In the genomic region with DNA sequence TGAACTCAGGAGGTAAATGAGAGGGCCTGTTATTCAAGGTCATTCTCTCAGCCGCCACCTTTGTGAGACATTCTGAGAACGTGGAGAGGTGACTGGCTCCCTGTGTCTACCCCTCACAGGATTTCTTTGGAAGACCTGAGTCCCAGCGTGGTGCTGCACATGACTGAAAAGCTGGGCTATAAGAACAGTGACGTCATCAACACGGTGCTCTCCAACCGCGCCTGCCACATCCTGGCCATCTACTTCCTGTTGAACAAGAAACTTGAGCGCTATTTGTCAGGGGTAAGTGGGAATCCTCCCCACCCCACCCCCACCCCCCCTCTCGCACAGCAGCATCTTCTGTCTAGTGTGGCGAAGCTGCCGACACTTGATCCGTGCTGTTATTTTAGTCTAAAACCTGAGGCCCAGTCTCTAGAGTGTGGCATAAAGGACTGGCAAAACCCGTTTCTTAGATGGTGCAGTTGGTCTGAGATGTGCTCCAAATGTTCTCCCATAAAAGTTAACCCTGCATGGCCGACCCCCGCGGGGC, we compare ENCODE assay signal across 14 mouse cellular contexts.
DNase-seq lines count a peak whose midpoint lies in the region; ATAC-seq lines count a peak whose summit lies in the region.
"Had no signal": no experiment of that assay in that cellular context is flagged by ENCODE, and none has a peak within 500 bp of the region (broad histone marks: within the 10 kb centered on the region; RNA-seq: fewer than 3 reads in every experiment).

No protein-coding gene starts in this region.

- H3K27me3 ChIP-seq in kidney, embryonic 14.5 days (ENCODE audit: control insufficient read depth, insufficient read depth, low read length), result no peaks in the 10 kb centered on the region
- H3K27me3 ChIP-seq: stomach, embryonic 15.5 days had no signal

- ATAC-seq in kidney, embryonic 14.5 days (ENCODE audit: low FRiP score, low TSS enrichment), result peak; percentile 74
- peak; percentile 82 for ATAC-seq in megakaryocyte, adult 5-6 weeks (ENCODE audit: poor library complexity, severe bottlenecking)
- ATAC-seq: intestine, postnatal 0 days had no signal

- H3K36me3 ChIP-seq in kidney, embryonic 14.5 days (ENCODE audit: control insufficient read depth, insufficient read depth, low read length), result peaks cover 42% of the 10 kb centered on the region

- peaks cover 5% of the 10 kb centered on the region; the same call in 1 of the 2 replicates for H3K9me3 ChIP-seq in kidney, embryonic 14.5 days (ENCODE audit: control insufficient read depth, low read length)
- H3K9me3 ChIP-seq: stomach, embryonic 15.5 days had no signal

- DNase-seq in kidney, adult 18-20 months, result no peak
- peak; percentile 91 for DNase-seq in ZHBTc4 (ENCODE audit: low read depth, low spot score)
- peak; percentile 33 to 44 for DNase-seq in thymus, postnatal 36 days
- DNase-seq in gastrocnemius, postnatal 25 days, result no peak
- no peak for DNase-seq in heart, postnatal 25 days (ENCODE audit: low spot score)
- no peak for DNase-seq in left cerebral cortex, adult 11 months (ENCODE audit: low spot score)
- DNase-seq: adrenal gland, postnatal 36 days; left cerebral cortex, postnatal 4 days; lung, postnatal 4 days had no signal

- intact Hi-C loops in heart, postnatal 25 days (cut with DNase I), result no loop called here

- WGBS in kidney, embryonic 14.5 days, result 64% methylated on average over 16 of the region's 16 CpGs

- H3K4me1 ChIP-seq in kidney, embryonic 14.5 days (ENCODE audit: control insufficient read depth, insufficient read depth, low read length), result no peaks in the 10 kb centered on the region
- H3K4me1 ChIP-seq: stomach, embryonic 15.5 days had no signal

- H3K4me2 ChIP-seq in kidney, embryonic 14.5 days (replicated peaks; ENCODE audit: low read depth, low read length), result no peak overlapping the region
- H3K4me2 ChIP-seq: stomach, embryonic 15.5 days had no signal

- no peak overlapping the region for H3K27ac ChIP-seq in kidney, embryonic 14.5 days (ENCODE audit: low read depth, low read length)
- H3K27ac ChIP-seq: liver, embryonic 14.5 days; stomach, embryonic 15.5 days had no signal

- H3K4me3 ChIP-seq in kidney, embryonic 14.5 days (ENCODE audit: low read length), result no peak overlapping the region
- H3K4me3 ChIP-seq: stomach, embryonic 15.5 days had no signal

- no peak overlapping the region for H3K9ac ChIP-seq in kidney, embryonic 14.5 days (ENCODE audit: low read depth, low read length)
- H3K9ac ChIP-seq: liver, embryonic 14.5 days; stomach, embryonic 15.5 days had no signal

Comparison
In these comparisons a context has a peak if more than half of its experiments do, and no peak if none do; other contexts are left out.
1. DNase-seq: peak in ZHBTc4 (single experiment) and thymus, postnatal 36 days (2 of 2); none in kidney, adult 18-20 months (single experiment), gastrocnemius, postnatal 25 days (single experiment), heart, postnatal 25 days (single experiment) and left cerebral cortex, adult 11 months (single experiment).